Mouse (Mus musculus) liver, embryonic 15.5 days (tissue): Measurements from ENCODE around the gene Wipi1. TPM values are rescaled to one million over a fixed set of nuclear protein-coding genes. Genes with fewer than 3 reads are reported as not detected.

ENCODE experiments used
- ATAC-seq: fragments of 200-750 bp; cut with Nextera tagmentation; 2 replicates; pipeline ENCODE4 v1.8.0; 2017; ENCODE audit warnings: moderate number of reproducible peaks, mild to moderate bottlenecking, moderate library complexity; ENCODE audit not compliant: insufficient read depth
- H3K27ac ChIP-seq: fragments of 300-500 bp; sonication (generic); replicated peaks from 2 replicates; pipeline ENCODE4 v1.5.1; 2015; ENCODE audit warnings: mild to moderate bottlenecking, inconsistent platforms
- H3K27me3 ChIP-seq: fragments of 300-500 bp; sonication (generic); 2 replicates; pipeline ENCODE4 v1.6.1; 2015; ENCODE audit warnings: mild to moderate bottlenecking, inconsistent platforms
- H3K36me3 ChIP-seq: fragments of 300-500 bp; sonication (generic); replicated peaks from 2 replicates; pipeline ENCODE4 v1.6.1; 2015; ENCODE audit warnings: moderate library complexity, mild to moderate bottlenecking, inconsistent platforms
- H3K4me1 ChIP-seq: fragments of 300-500 bp; sonication (generic); replicated peaks from 2 replicates; pipeline ENCODE4 v1.6.1; 2015; ENCODE audit warnings: inconsistent platforms
- H3K4me2 ChIP-seq: fragments of 300-500 bp; sonication (generic); 2 replicates; pipeline ENCODE4 v1.6.1; 2015; ENCODE audit warnings: moderate library complexity, mild to moderate bottlenecking, inconsistent platforms
- H3K4me3 ChIP-seq: fragments of 300-500 bp; sonication (generic); replicated peaks from 2 replicates; pipeline ENCODE4 v1.5.1; 2015; ENCODE audit warnings: mild to moderate bottlenecking, inconsistent platforms
- H3K9ac ChIP-seq: fragments of 300-500 bp; sonication (generic); 2 replicates; pipeline ENCODE4 v1.6.1; 2015; ENCODE audit warnings: moderate library complexity, mild to moderate bottlenecking, inconsistent platforms
- H3K9me3 ChIP-seq: fragments of 300-500 bp; sonication (generic); replicated peaks from 2 replicates; pipeline ENCODE4 v1.6.1; 2016; ENCODE audit warnings: inconsistent platforms
- WGBS: fragments of 180-500 bp; shearing (Covaris S2); methylation state at CpG from one replicate; pipeline ENCODE4 v1.1.7; 2015; ENCODE audit warnings: mixed read lengths; ENCODE audit not compliant: insufficient replicate concordance; 5-methylcytosine and 5-hydroxymethylcytosine counted together
- polyA plus RNA-seq: library from polyadenylated mRNA; unstranded; fragments of >200 nt; fragmentation: Nextera tagmentation; extraction: Ambion mirVana; gene quantifications from 2 replicates; pipeline ENCODE4 v1.2.1, GENCODE M21; 2015

Gene Wipi1
- polyA plus RNA-seq, 1 experiment from 2014 or later, result 25.9 TPM

DNA sequence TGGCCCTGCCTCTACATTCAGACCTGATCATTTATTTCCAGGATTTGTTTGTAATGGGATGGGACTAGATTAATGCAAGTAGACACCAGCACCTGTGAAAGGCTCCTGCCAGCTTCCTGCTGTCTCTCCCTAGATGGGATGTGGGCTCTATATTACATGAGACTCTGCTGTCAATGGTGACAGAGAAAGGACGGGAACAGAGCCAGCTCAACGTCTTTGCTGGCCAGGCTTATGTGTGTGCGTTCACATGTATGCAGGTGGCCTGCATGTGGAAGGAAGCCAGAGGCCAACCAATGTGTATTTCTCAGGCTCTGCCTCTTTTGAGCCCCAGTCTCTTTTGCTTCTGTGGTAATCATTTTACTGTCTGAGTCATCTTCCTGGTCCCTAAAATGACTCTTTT is 33.2 kb downstream of the Wipi1 start:
- Histone ChIP-seq H3K4me3 (no peak overlapping the region), H3K4me2 (no peak overlapping the region), H3K27ac (no peak overlapping the region), H3K9me3 (no peaks in the 10 kb centered on the region), H3K27me3 (no peaks in the 10 kb centered on the region), H3K36me3 (peaks cover 93% of the 10 kb centered on the region), H3K4me1 (peaks cover 7% of the 10 kb centered on the region; the same call in 1 of the 2 replicates), H3K9ac (no peak overlapping the region)
- WGBS, result 75% methylated on average over 3 of the region's 3 CpGs
- no peak for ATAC-seq

- H3K36me3 ChIP-seq, result peaks cover 76% of the 10 kb centered on the region
- no peak overlapping the region for H3K27ac ChIP-seq
- no peak overlapping the region for H3K4me3 ChIP-seq
- peaks cover 7% of the 10 kb centered on the region; the same call in 1 of the 2 replicates for H3K4me1 ChIP-seq
- H3K27me3 ChIP-seq, result no peaks in the 10 kb centered on the region
- H3K4me2 ChIP-seq, result no peak overlapping the region
- 73% methylated on average over 6 of the region's 6 CpGs for WGBS
- no peak overlapping the region for H3K9ac ChIP-seq
- no peak for ATAC-seq
- H3K9me3 ChIP-seq, result no peaks in the 10 kb centered on the region
Observed at GRCm38 (mm10) chr11:109575832-109576231, 35.9 kb downstream of the Wipi1 start.

DNA sequence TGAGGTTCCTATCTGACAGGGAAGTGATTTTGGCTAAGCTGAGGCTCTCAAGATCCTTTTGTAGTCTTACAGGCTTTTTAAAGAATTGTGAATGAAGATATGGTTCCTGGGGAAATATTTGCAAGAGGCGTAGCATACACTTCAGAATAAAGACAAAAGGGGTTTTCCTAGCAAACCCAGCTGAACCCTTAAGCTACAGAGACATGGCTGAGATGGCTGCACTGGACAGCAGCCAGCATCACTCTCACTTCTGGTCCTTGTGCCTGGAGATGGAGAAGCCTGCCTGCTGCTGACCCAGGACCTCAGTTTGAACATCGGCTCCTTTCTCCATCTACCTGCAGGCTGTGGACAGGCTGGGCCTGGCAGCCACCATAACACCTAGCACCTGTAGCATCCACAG is 37.2 kb downstream of the Wipi1 start:
- WGBS, result 82% methylated on average over 2 of the region's 2 CpGs
- ATAC-seq, result no peak
- Histone ChIP-seq H3K27me3 (no peaks in the 10 kb centered on the region), H3K27ac (no peak overlapping the region), H3K4me1 (peaks cover 7% of the 10 kb centered on the region; the same call in 1 of the 2 replicates), H3K9me3 (no peaks in the 10 kb centered on the region), H3K4me3 (no peak overlapping the region), H3K36me3 (peaks cover 63% of the 10 kb centered on the region), H3K9ac (no peak overlapping the region), H3K4me2 (no peak overlapping the region)

GRCm38 (mm10) chr11:109572051-109572450 is 39.7 kb downstream of the Wipi1 start:
- 84% methylated on average over 11 of the region's 11 CpGs for WGBS
- Histone ChIP-seq H3K27ac (no peak overlapping the region), H3K4me2 (no peak overlapping the region), H3K4me3 (no peak overlapping the region), H3K4me1 (peaks cover 5% of the 10 kb centered on the region; the same call in 1 of the 2 replicates), H3K36me3 (peaks cover 38% of the 10 kb centered on the region), H3K9me3 (no peaks in the 10 kb centered on the region), H3K9ac (no peak overlapping the region), H3K27me3 (no peaks in the 10 kb centered on the region)
- ATAC-seq, result no peak

- H3K4me1 ChIP-seq, result peaks cover 5% of the 10 kb centered on the region
- WGBS, result 49% methylated on average over 7 of the region's 7 CpGs
- ATAC-seq, result no peak
- H3K9ac ChIP-seq, result no peak overlapping the region
- no peaks in the 10 kb centered on the region for H3K27me3 ChIP-seq
- no peak overlapping the region for H3K27ac ChIP-seq
- H3K36me3 ChIP-seq, result peaks cover 19% of the 10 kb centered on the region; the same call in 1 of the 2 replicates
- H3K4me2 ChIP-seq, result no peak overlapping the region
- no peak overlapping the region for H3K4me3 ChIP-seq
- H3K9me3 ChIP-seq, result no peaks in the 10 kb centered on the region
Observed at GRCm38 (mm10) chr11:109569809-109570208, 42.0 kb downstream of the Wipi1 start.

DNA sequence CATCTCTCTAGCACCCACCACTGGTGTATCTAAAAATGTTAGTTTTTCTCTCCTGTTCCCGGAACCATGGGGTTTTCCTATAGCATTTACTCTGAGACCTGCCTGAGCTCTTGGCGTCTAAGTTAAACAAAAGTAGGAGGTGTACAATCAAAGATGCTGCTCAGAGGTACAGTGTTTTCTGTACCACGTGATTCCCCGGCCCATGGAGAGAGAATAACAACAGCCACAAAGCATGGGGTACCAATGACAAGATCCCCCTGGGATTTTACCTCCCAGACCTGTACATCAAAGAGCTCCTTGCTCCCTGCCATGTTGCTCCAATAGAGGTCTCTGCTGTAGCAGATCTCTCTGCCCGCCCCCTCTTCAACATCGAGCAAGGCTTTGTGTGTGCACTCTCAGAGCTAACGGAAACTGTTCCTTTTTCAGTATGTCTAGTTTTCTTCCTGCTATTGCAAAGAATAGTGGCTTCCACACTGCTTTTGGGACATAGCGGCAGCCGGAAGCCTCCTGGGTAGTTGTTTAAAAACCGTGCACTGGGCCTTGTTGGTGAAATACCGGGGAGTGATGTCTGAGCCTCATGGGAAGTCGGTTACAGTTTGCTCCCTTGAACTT is 42.7 kb downstream of the Wipi1 start:
- Histone ChIP-seq H3K36me3 (0 out of 2 replicates have a peak, but pooled peaks cover 13% of the 10 kb centered on the region), H3K27ac (no peak overlapping the region), H3K9ac (no peak overlapping the region), H3K4me3 (no peak overlapping the region), H3K4me2 (no peak overlapping the region), H3K27me3 (no peaks in the 10 kb centered on the region), H3K4me1 (peaks cover 11% of the 10 kb centered on the region), H3K9me3 (no peaks in the 10 kb centered on the region)
- no peak for ATAC-seq
- WGBS, result 77% methylated on average over 12 of the region's 12 CpGs

GRCm38 (mm10) chr11:109564466-109565214 is 47.1 kb downstream of the Wipi1 start:
- Histone ChIP-seq H3K9ac (no peak overlapping the region), H3K9me3 (no peaks in the 10 kb centered on the region), H3K27me3 (no peaks in the 10 kb centered on the region), H3K4me1 (peaks cover 31% of the 10 kb centered on the region), H3K36me3 (no peaks in the 10 kb centered on the region), H3K27ac (peak overlapping the region; percentile 29; the same call in 1 of the 2 replicates), H3K4me2 (no peak overlapping the region), H3K4me3 (no peak overlapping the region)
- 77% methylated on average over 15 of the region's 15 CpGs for WGBS
- no peak for ATAC-seq

DNA sequence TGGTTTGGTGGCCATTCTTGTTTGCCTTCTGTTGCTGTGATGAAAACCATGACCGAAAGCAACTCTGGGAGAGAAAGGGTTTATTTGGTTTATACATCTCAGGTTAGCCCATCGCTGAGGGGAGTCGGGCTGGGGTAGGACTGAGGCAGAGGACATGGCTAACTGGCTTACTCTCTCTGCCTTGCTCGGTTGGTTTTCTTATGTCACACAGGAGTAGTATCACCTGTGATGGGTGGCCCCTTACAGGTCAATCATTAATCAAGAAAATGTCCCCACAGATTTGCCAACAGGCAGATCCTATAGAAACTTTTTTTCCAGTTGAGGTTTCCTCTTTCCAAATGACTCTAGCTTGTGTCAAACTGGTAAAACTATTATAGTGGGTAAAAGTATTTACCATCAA is 48.1 kb downstream of the Wipi1 start:
- Histone ChIP-seq H3K9me3 (no peaks in the 10 kb centered on the region), H3K36me3 (no peaks in the 10 kb centered on the region), H3K4me1 (peaks cover 40% of the 10 kb centered on the region), H3K9ac (no peak overlapping the region), H3K4me3 (no peak overlapping the region), H3K4me2 (no peak overlapping the region), H3K27ac (no peak overlapping the region), H3K27me3 (no peaks in the 10 kb centered on the region)
- no peak for ATAC-seq
- 81% methylated on average over 4 of the region's 4 CpGs for WGBS

GRCm38 (mm10) chr11:109561445-109561844 is 50.3 kb downstream of the Wipi1 start:
- no peaks in the 10 kb centered on the region for H3K9me3 ChIP-seq
- ATAC-seq, result no peak
- no peak overlapping the region for H3K4me2 ChIP-seq
- no peak overlapping the region for H3K4me3 ChIP-seq
- no peaks in the 10 kb centered on the region for H3K27me3 ChIP-seq
- 77% methylated on average over 3 of the region's 3 CpGs for WGBS
- H3K9ac ChIP-seq, result no peak overlapping the region
- no peaks in the 10 kb centered on the region for H3K36me3 ChIP-seq
- peak overlapping the region; percentile 72 for H3K27ac ChIP-seq
- peaks cover 60% of the 10 kb centered on the region for H3K4me1 ChIP-seq

DNA sequence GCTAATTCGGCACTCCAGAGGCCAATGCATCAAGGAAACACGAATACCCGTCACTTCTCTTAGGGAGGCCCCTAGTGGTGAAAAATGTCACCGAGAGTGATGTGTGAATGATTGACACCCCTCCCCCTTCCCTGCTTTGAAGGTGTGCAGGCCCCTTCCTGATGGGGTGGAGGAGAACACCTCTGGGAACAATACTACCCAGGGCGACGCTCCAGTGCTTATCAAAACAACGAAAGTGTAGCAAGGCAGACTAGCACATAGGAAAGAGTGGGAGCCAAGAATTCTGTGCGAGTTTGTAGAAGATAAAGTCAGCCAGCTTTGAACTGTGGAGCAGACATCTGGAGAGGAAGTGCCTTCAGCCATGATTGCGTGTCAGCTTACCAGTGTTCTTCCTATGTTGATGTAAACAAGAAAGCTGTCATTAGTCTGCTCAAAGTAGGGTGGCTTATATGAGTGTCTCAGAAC is 50.9 kb downstream of the Wipi1 start:
- Histone ChIP-seq H3K9ac (no peak overlapping the region), H3K4me1 (peaks cover 66% of the 10 kb centered on the region), H3K36me3 (no peaks in the 10 kb centered on the region), H3K9me3 (no peaks in the 10 kb centered on the region), H3K4me3 (no peak overlapping the region), H3K27ac (peak overlapping the region; percentile 72), H3K4me2 (0 out of 2 replicates have a peak overlapping the region, but pooled peaks have one; percentile 0), H3K27me3 (no peaks in the 10 kb centered on the region)
- 5% methylated on average over 9 of the region's 9 CpGs for WGBS
- ATAC-seq, result peak; percentile 12

- Histone ChIP-seq H3K36me3 (no peaks in the 10 kb centered on the region), H3K27me3 (no peaks in the 10 kb centered on the region), H3K9me3 (no peaks in the 10 kb centered on the region), H3K9ac (no peak overlapping the region), H3K4me2 (no peak overlapping the region), H3K4me1 (peaks cover 71% of the 10 kb centered on the region), H3K27ac (peak overlapping the region; percentile 96), H3K4me3 (no peak overlapping the region)
- no peak for ATAC-seq
- WGBS, result 81% methylated on average over 12 of the region's 12 CpGs
Observed at GRCm38 (mm10) chr11:109559241-109559640, 52.5 kb downstream of the Wipi1 start.
